Mouse (Mus musculus) urinary bladder, postnatal 4 days (tissue): ENCODE results near the gene Sucnr1.

ENCODE experiments used
- DNase-seq, 2 experiments: peaks; one replicate each; pipeline ENCODE4 v3.0.0; 2021 to 2022; ENCODE audit warnings: low spot score in 2 of 2

Gene Sucnr1

DNA sequence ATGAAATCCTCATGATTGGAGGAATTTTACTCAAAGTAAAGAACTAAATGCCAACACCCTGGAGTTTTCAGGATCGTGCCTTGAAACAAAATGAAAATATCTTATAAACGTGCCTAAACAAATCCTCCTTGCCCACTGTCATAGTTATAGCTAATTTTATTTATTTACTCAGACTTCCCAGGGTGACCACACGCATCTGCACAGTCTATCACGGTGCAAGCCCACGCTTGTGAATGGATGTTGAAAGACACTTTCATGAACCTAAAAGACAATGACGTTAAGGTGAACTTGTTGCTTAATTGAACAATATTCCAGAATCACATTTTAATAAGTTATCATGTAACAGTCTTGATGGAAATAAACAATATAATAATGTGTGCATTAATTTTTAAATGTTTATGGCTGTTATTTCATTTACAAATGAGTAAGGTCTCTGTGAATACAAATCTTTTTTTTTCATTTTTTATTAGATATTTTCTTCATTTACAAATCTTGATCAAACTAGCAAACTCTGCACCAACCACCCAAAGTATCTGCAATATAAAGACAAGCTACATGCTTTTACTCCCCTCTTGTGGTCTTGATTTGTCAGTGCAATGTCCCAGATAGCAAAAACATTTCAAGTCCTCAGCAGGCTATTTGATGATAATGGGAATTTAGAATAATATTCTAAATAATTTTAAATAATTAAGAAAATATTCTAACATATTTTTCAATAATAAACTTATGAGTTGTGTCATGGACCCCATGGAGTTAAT lies 30.4 kb downstream of the Sucnr1 start:
- DNase-seq: no peak

DNA sequence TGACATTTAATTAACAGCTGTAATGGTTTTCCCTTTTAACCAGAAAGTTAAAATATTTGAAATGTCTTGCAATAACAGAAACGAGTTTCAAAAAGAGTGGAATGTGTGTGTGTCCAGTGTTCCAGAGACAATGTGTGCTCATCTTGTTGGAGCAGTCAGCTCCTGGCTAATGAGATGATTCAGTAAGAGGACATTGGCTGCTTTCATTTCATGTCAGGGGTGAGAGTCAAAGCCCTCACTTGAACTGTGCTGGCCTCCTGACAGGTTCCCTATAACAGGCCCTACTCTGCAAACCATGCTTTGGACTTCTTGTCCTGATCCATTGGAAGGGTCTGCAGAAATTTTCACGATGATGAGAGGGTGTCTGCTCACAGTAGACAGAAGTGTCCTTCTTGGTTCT lies 32.9 kb downstream of the Sucnr1 start:
- DNase-seq: no peak

DNA sequence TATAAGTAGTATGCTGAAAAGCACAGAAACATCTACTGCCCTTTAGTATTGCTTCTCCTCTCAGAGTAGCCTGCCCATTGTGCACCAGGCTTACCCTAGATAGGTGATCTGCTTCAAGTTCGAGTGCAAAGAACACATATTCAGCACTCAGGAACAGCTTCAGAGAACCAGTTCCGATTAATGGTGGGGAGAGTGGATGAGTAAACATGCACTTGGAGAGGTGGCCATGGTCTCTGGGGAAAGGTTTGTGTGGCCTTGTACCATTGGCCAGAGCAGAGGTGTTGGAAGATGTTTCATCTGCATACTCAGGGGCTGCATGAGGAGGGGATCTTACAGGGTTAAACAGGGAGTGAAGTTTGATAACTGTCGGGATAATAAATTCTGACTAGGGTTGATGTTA lies 39.8 kb downstream of the Sucnr1 start:
- no peak for DNase-seq

DNA sequence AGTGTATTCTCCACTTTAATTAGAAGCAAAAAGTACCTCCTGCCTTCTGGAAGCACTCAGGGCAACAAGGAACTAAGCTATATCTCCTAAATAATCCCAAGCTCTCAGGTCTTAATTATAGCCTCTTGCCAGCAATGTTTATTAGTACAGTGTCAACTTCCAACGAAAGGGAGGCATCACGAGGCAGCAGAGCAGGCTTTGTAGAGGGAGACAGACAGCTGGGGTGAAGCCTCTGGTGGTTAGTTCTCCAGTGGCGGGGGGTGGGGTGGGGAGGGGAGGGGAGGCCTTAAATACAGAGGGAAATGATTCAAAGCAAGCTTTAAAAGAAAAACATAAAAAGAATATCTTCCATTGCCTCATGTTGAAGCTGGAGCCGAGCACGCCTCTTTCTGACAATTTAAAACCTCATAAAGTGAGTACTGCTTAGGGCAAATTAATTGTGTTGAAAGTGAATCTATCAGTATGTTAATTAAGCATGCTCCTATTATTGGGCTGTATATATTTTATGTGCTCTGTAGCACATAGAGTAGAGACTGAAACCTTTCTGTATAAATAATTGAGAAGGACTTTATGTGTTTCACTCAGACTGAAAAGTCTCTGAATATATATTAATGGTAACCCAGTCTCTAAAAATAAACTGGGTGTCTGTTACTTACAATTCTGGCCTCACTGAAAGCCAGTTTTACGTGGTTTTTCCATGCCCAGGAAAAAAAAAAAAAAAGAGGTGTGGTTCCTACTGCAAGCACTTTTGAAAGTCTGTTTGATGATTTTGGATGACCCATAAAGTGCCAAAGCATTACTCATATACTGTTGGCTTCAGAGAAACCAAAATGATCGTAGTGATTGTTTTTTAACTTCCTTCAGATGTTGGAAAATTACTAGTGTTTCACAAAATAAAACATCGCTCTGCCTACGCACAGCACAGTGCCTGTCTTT lies 42.5 kb downstream of the Sucnr1 start:
- DNase-seq: no peak

DNA sequence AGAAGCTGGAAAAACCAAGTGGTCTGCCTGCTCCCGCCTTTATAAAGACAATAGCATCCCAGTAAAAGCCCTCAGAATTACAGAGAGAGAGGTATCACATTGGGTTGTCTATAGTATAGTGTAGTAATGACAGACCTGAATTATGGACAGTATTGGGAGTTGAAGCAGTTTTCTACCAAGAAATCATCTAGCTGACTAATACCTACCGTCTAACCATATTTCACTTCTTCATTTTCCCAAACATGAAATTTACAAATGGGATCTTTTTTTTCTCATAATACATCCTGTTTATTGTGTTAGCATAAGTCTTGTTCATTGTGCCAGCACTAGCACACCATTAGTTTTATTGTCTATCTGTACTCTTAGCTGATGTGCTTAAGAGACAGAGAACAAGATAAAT lies 44.9 kb downstream of the Sucnr1 start:
- no peak for DNase-seq

DNA sequence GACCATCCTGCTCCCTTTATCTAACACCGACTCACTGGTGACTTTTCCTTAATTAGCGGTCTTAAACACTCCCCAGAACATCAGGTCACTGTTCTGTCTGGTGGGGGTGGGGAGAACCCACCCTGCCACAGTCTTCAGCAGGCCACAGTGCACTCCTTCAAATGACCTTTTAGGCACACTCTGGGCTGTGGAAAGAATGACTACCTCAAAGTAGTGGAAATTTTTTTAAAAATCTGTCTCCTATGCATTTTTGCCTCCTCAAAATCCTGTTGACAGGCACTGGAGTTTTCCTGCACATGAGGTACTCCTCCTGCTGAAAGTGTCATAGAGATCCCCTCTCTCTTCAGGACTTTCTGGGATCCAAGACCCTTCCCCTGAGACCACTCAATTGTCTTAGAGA lies 46.6 kb downstream of the Sucnr1 start:
- DNase-seq: no peak

DNA sequence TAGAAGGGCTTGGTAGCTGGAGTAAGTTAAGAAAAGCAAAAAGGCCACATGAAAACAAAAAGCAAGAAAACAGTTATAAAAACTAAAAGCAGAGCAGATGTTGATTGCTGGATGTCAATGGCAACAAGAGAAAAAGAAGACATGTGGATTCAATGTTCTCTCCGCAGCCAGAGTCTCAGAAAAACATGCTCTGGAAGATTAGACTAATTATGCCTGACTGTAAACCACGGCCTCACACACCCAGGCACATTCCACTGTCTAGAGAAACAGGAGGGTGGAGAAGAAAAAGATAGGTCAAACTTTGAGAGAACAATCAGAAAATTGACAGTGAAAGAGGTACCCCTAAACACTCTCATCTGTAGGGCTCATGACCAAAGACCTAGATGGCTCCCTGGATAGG lies 54.1 kb downstream of the Sucnr1 start:
- no peak for DNase-seq
